Mouse (Mus musculus): ENCODE measurements around the gene Ntmt1. TPM values are rescaled to one million over a fixed set of nuclear protein-coding genes. Genes with fewer than 3 reads are reported as not detected.

The Ntmt1 gene
- polyA plus RNA-seq (2015; fragmentation: Nextera tagmentation; extraction: Ambion mirVana), result 45.3 and 50.5 TPM in 2 replicates

- peak; percentile 99 for ATAC-seq
- no peak for TF ChIP-seq CTCF (IDR thresholded peaks at IDR 0.05; ENCODE audit: low read depth)
- H3K4me2 ChIP-seq (replicated peaks; ENCODE audit: low read depth), result peak within 1 kb of the TSS; percentile 85
- peaks cover 11% of the 10 kb centered on the region; the same call in 1 of the 2 replicates for H3K4me1 ChIP-seq (replicated peaks; ENCODE audit: control insufficient read depth, insufficient read depth, low read length)
- peak within 1 kb of the TSS; percentile 73 for H3K9ac ChIP-seq (ENCODE audit: low read depth, low read length)
- H3K9me3 ChIP-seq (ENCODE audit: control insufficient read depth), result no peaks in the 10 kb centered on the region
- under 1% methylated on average over 44 of the region's 44 CpGs for WGBS
- peak within 1 kb of the TSS; percentile 69 for H3K4me3 ChIP-seq (ENCODE audit: low read depth, low read length)
- H3K27ac ChIP-seq (ENCODE audit: low read depth, low read length), result peak within 1 kb of the TSS; percentile 80
- no peaks in the 10 kb centered on the region for H3K27me3 ChIP-seq (replicated peaks; ENCODE audit: control insufficient read depth, insufficient read depth, low read length)
- no peaks in the 10 kb centered on the region for H3K36me3 ChIP-seq (ENCODE audit: control insufficient read depth, insufficient read depth)
Observed at GRCm38 (mm10) chr2:30807648-30808295, at the start of gene Ntmt1. TSS of gene Ntmt1 (plus strand) at chr2:30807826.

DNA sequence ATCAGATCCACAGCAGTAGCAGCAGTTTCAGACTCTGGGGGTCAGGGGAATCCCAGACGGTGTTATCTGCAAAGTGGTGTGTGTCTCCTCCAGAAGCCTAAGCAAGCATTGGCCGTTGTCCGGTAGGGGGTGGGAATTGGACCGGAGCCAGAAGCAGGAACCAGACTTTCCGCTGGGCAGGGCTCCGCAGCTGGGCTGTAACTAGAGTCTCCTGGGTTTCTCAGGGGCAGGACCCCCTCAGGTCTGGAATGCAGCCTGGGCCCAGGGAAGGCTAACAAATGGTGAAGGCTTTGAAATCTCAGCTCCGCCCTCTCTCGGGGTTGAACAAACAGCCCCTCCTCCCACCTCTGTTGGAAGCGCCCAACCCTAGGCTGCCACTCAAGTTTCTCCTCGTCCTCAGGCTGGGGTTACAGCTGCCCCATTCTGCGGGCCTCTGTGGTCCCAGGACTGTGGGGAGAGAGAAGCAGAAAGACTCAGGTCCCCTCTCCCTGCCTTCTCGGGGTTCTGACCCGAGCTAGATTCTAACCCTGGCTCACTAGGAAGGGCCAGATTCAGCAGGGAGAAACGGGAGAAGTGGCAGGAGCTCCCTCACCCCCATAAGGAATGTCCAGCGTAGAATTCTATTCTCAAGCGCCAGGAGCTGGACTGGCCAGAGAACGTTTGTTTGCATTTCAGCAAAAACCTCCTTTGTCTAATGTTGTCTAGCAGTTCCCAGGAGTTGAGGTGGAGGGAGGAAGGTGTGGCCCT is 49.1 kb upstream of the Ntmt1 start:
- H3K4me1 ChIP-seq (replicated peaks; ENCODE audit: control insufficient read depth, insufficient read depth, low read length), result no peaks in the 10 kb centered on the region; the same call in none of the 2 replicates
- peak overlapping the region; percentile 54 for H3K4me2 ChIP-seq (replicated peaks; ENCODE audit: low read depth)
- peak overlapping the region; percentile 36 for H3K27ac ChIP-seq (ENCODE audit: low read depth, low read length)
- WGBS, result 4% methylated on average over 17 of the region's 17 CpGs
- no peaks in the 10 kb centered on the region for H3K9me3 ChIP-seq (ENCODE audit: control insufficient read depth)
- no peak overlapping the region for H3K9ac ChIP-seq (ENCODE audit: low read depth, low read length)
- no peaks in the 10 kb centered on the region for H3K27me3 ChIP-seq (replicated peaks; ENCODE audit: control insufficient read depth, insufficient read depth, low read length)
- no peaks in the 10 kb centered on the region for H3K36me3 ChIP-seq (ENCODE audit: control insufficient read depth, insufficient read depth)
- H3K4me3 ChIP-seq (ENCODE audit: low read depth, low read length), result 0 out of 2 replicates have a peak overlapping the region, but pooled peaks have one; percentile 8
- peak; percentile 65 for TF ChIP-seq CTCF (IDR thresholded peaks at IDR 0.05; ENCODE audit: low read depth)
- ATAC-seq, result peak; percentile 58

DNA sequence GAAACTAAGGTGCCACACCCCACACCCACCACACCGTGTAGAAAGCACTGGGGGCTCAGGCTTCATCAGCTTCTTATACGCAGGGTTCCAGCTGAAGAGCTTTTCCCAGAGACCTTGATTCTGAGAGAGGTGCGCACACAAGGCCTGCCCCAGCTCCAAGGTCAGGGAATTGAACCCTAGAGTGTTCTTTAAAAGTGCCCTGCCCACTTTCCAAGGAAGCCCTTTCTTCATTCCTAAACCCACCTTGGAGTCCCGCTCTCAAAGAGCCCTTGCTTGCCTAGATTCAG is 48.6 kb upstream of the Ntmt1 start:
- no peak for ATAC-seq
- 49% methylated on average over 4 of the region's 4 CpGs for WGBS
- Histone ChIP-seq H3K4me3 (ENCODE audit: low read depth, low read length) (no peak overlapping the region), H3K27me3 (replicated peaks; ENCODE audit: control insufficient read depth, insufficient read depth, low read length) (no peaks in the 10 kb centered on the region), H3K27ac (ENCODE audit: low read depth, low read length) (no peak overlapping the region), H3K4me1 (replicated peaks; ENCODE audit: control insufficient read depth, insufficient read depth, low read length) (no peaks in the 10 kb centered on the region; the same call in none of the 2 replicates), H3K4me2 (replicated peaks; ENCODE audit: low read depth) (peak overlapping the region; percentile 54; the same call in 1 of the 2 replicates), H3K9ac (ENCODE audit: low read depth, low read length) (no peak overlapping the region), H3K9me3 (ENCODE audit: control insufficient read depth) (no peaks in the 10 kb centered on the region), H3K36me3 (ENCODE audit: control insufficient read depth, insufficient read depth) (no peaks in the 10 kb centered on the region)
- no peak for TF ChIP-seq CTCF (IDR thresholded peaks at IDR 0.05; ENCODE audit: low read depth)

- Histone ChIP-seq H3K4me1 (replicated peaks; ENCODE audit: control insufficient read depth, insufficient read depth, low read length) (no peaks in the 10 kb centered on the region; the same call in 1 of the 2 replicates), H3K9me3 (ENCODE audit: control insufficient read depth) (no peaks in the 10 kb centered on the region), H3K27me3 (replicated peaks; ENCODE audit: control insufficient read depth, insufficient read depth, low read length) (no peaks in the 10 kb centered on the region), H3K36me3 (ENCODE audit: control insufficient read depth, insufficient read depth) (no peaks in the 10 kb centered on the region), H3K27ac (ENCODE audit: low read depth, low read length) (no peak overlapping the region), H3K4me2 (replicated peaks; ENCODE audit: low read depth) (no peak overlapping the region), H3K4me3 (ENCODE audit: low read depth, low read length) (no peak overlapping the region), H3K9ac (ENCODE audit: low read depth, low read length) (no peak overlapping the region)
- WGBS, result 76% methylated on average over 4 of the region's 4 CpGs
- ATAC-seq, result peak; percentile 21; the same call in 1 of the 2 replicates
- no peak for TF ChIP-seq CTCF (IDR thresholded peaks at IDR 0.05; ENCODE audit: low read depth)
Observed at GRCm38 (mm10) chr2:30759442-30759841, 48.2 kb upstream of the Ntmt1 start.

DNA sequence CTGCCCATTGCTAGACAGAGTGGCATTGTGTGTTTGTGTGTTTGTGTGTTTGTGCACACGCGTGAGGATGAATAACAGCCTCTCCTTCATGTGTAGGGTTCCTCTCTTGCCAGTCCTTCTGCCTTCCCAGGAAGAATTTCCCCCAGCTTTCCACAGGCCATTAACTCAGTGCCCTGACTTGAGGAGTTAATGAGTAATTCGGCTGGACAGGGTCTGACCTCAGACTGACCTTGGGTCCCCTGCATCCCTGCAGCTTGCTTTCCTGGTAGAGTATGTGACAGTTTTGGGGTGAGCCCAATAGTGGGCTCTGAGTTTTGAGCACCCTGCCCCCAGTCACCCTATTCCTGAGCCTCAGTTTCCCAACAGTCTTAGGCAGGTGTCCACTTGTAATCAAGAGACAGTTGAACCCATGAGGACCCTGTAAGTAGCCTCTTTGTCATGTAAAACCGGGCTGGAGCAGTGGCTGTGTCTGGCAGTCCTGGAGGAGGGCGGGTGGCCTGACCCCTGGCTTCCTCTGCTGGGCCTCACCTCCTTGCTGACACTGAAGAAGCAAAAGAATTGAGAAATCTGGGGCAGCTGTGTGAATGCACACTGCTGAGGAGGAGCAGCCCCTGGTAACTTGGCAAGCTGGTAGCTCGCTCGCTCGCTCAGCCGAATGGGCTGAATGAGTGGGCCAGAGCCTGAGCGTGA is 47.6 kb upstream of the Ntmt1 start:
- Histone ChIP-seq H3K27ac (ENCODE audit: low read depth, low read length) (no peak overlapping the region), H3K9me3 (ENCODE audit: control insufficient read depth) (no peaks in the 10 kb centered on the region), H3K4me3 (ENCODE audit: low read depth, low read length) (no peak overlapping the region), H3K36me3 (ENCODE audit: control insufficient read depth, insufficient read depth) (no peaks in the 10 kb centered on the region), H3K4me1 (replicated peaks; ENCODE audit: control insufficient read depth, insufficient read depth, low read length) (no peaks in the 10 kb centered on the region; the same call in 1 of the 2 replicates), H3K27me3 (replicated peaks; ENCODE audit: control insufficient read depth, insufficient read depth, low read length) (no peaks in the 10 kb centered on the region), H3K9ac (ENCODE audit: low read depth, low read length) (no peak overlapping the region), H3K4me2 (replicated peaks; ENCODE audit: low read depth) (no peak overlapping the region)
- 61% methylated on average over 10 of the region's 10 CpGs for WGBS
- TF ChIP-seq CTCF (IDR thresholded peaks at IDR 0.05; ENCODE audit: low read depth), result no peak
- ATAC-seq, result no peak

DNA sequence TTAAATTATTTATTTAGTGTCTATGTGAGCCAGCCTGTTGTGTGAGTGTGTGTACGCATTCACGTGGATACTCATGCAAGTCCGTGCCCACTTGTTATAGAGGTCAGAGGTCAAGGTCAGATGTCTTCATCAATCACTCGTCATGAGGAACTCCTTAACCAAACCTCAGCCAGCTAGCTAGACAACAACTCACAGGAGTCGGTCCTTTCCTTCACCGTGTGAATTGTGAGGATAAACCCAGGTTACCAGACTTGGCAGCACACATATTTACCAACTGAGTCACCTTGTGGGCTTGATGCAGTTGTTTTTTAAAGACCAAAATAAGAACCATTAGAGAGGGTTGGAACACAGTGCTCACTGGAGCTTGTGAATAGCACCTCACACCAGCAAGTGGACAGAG is 46.9 kb upstream of the Ntmt1 start:
- no peak for ATAC-seq
- Histone ChIP-seq H3K36me3 (ENCODE audit: control insufficient read depth, insufficient read depth) (no peaks in the 10 kb centered on the region), H3K4me2 (replicated peaks; ENCODE audit: low read depth) (no peak overlapping the region), H3K4me1 (replicated peaks; ENCODE audit: control insufficient read depth, insufficient read depth, low read length) (no peaks in the 10 kb centered on the region; the same call in 1 of the 2 replicates), H3K4me3 (ENCODE audit: low read depth, low read length) (no peak overlapping the region), H3K27me3 (replicated peaks; ENCODE audit: control insufficient read depth, insufficient read depth, low read length) (no peaks in the 10 kb centered on the region), H3K27ac (ENCODE audit: low read depth, low read length) (no peak overlapping the region), H3K9me3 (ENCODE audit: control insufficient read depth) (no peaks in the 10 kb centered on the region), H3K9ac (ENCODE audit: low read depth, low read length) (no peak overlapping the region)
- WGBS, result 52% methylated on average over 6 of the region's 6 CpGs
- TF ChIP-seq CTCF (IDR thresholded peaks at IDR 0.05; ENCODE audit: low read depth), result no peak

All from intestine, postnatal 0 days (tissue).